Mouse (Mus musculus): Measurements from ENCODE around the gene Akna.

DNA sequence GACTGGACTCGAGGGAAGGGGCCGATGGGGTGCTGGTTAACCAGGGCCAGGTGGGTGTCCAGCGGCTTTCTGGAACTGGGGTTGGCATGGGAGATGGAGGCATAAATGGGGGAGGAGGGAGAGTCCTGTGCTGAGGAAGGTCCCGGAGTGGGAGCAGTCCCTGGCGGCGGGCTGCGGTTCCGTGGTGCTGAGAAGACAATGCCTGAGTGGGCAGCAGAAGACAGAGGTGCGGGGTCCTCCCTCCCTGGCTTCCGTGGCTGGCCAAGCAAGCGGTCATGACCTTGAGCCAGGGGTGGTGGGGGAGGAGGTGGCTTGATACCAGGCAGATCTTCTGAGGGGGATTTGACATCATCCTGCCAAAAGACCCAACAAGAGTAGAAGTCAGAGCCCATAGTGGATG is 15.1 kb upstream of the Akna start:
- no peak for TF ChIP-seq HCFC1 (IDR thresholded peaks at IDR 0.05; ENCODE audit: borderline replicate concordance, insufficient read depth, low read length)
- TF ChIP-seq MAFK (IDR thresholded peaks at IDR 0.05; ENCODE audit: insufficient read depth, low read depth, low read length): no peak
- TF ChIP-seq CHD2 (IDR thresholded peaks at IDR 0.05; ENCODE audit: low read depth, low read length): no peak
- TF ChIP-seq ZC3H11A (IDR thresholded peaks at IDR 0.05; ENCODE audit: borderline replicate concordance, low read depth, low read length): no peak
